Mouse (Mus musculus): ENCODE measurements around the gene Psg29.

The Psg29 gene

DNA sequence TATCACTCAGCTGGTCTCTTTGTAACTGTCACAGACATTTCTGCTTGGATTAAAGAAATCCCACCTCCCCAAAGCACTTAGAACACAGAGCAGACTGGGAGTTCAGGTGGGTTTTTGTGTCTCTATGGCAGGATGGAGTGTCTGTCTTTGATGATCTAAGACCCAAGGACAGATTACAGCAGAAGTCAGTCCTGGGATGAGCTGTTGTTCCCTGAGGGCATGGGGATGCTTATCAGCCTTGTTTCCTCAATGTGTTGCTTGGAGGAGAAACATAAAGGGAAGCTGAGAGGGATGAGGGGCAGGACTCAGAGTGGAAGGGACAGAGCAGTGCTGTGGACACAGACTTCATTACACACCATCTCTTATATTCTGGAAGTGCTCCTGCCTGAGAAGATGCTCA, at the start of gene Psg29:
TSS of gene Psg29 (plus strand) at position 301 of the 400 bp plus-strand sequence.
- no peak for DNase-seq

DNA sequence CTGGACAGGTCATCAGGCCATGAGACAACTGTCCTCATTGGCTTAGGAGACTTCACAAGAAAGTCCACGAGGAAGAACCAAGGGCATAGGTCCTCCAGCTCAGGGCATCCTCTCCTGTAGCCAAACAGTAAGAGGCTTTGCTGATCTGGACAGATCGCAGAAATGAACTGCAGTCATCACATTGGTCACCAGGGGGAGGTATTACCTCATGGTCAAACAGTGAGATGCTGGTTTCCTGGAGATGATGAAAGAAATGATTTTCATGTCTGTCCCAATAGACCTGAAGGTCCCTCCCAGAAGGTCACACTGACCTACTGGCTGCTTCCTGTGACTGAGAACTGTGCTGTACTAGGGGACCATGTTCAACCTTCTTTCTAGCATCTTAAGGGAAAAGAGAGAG, 47.6 kb upstream of the Psg29 start:
- peak; percentile 2 for DNase-seq

DNA sequence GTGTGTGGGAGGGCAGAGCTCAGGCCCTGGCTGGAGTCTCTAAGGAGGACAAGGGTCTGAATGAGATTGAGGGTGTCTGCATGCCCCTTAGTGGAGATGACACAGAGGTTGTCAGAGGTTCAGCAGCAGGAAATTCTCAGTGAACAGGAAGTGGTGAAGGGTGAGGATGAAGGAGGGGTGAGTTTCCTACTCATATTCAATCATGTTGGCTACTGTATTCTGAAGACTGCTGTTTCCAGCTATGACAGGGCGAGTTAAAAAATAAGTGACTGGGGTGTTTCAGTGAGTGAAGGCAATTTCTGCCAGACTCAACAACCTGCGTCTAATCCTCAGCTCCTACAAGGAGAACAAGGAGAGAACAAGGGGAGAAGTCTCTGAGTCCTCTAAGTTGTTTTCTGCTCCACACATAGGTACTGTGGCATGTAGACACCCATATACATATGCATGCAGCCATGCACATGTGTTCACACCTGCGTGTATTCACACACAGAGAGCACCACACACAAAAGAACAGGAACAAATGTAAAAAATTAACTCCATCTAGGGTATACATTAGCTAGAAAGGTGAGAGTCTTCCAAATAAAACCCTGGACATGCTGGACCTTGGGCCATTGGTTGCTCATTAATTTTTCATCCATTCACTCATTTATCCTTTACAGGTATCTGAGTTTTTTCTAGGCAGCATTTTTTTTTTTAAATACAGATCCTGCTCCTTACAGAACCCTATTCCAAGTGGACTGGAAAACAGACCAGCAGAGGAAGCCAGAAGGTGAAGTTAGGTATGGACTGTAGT, 46.2 kb upstream of the Psg29 start:
- no peak for DNase-seq

DNA sequence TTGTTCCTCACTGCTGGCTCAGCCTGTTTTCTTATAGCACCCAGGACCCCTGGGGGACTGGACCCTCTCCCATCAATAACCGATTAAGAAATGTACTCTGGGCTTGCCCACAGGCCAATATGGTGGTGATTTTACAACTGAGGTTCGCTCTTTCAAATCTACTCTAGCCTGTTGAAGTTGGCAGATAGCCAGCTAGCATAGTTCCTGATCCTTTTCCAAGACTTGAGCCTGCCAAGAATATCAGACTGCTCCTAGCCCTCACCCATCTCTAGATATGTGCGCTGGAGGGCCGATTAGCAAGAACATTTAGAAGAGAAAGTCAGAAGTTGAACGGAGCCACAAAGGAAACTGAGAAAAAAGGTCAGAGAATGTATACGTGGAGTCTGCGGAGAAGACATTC, 44.3 kb upstream of the Psg29 start:
- no peak for DNase-seq

DNA sequence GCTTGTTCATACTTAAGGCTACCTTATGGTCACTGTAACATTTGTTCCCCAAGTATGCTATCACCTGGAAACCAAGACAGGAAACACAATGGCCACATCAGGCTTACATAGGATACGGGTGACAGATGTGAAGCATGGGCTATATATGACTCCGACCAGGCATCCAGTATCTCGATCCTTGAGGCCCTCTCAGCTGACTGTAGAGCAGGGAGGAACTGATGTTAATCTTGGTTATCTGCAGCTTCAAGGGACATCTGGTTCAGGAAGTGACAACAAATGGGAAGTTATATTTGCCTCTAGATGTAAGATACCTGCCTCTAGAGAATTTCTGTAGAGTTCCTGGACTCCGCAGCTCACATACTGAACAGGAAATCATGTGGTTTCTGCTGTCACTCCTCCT, 31.4 kb upstream of the Psg29 start:
- no peak for DNase-seq

DNA sequence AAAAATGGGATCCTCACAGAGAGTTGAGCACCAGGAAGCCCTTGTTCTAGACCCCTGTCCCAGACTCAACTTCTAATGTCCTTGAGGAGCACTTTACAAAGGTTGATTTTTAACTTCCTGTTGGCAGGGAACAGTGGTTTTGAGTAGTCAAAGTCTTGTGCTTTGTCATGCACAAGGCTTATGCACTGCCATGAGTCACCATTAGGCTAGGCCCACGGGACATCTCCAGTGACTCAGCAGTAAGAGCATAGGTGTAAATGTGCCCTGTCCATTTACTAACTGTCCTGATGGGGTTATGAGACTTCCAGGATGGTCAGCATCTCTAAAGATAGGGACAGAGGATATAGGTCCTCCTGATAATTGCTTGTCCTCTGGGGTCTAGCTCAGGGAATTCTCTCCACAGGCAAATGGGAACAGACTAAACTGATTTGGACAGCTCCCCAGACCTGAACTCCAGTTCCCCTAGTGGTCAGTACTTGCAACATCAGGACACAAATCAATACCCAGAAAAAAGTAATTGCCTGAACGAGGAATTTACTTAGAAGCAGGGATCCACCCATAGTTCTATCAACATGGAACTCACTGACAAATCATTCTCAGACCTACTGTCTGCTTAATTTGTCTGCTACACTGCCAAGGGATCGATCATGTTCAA, 2.4 kb downstream of the Psg29 start:
- no peak for DNase-seq
